Mouse (Mus musculus) cerebellum, adult 9-11 months (tissue): ENCODE data around the gene Ccdc92.
A peak's percentile ranks its signal among the peaks of the same experiment; 100 is the strongest.

Experiments
- DNase-seq: peaks from one replicate; pipeline ENCODE4 v3.0.0; 2022

Ccdc92 gene

GRCm38 (mm10) chr5:124862013-124862866 lies at the start of gene Ccdc92, which contains the start of gene Zfp664:
Ccdc92 (minus strand) TSS chr5:124862424.
Zfp664 (plus strand) TSS chr5:124862691.
- peak; percentile 97 for DNase-seq

DNA sequence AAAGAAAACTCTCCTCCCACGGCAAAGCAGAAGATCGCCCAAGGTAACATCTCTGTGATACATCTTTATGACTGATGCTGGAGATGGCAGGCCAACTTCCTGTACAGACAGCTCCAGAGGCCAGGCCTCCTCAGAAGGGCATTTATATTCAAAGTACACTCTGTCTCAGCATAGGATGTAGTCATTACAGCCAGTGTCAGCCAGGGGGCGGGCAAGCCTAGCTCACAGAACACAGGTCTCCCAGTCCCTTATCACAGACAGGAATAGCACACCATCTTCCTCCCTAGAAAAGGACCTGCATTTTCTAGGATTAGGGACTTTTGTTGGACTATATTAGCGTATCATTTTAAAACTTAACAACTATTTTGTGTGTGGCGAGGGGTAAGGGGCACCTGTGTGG lies 46.6 kb upstream of the Ccdc92 start:
- peak; percentile 68 for DNase-seq

- DNase-seq: no peak
These were observed 44.7 kb upstream of the Ccdc92 start for GRCm38 (mm10) chr5:124906890-124907289.

GRCm38 (mm10) chr5:124903852-124904251 lies 41.6 kb upstream of the Ccdc92 start:
- DNase-seq: no peak

DNA sequence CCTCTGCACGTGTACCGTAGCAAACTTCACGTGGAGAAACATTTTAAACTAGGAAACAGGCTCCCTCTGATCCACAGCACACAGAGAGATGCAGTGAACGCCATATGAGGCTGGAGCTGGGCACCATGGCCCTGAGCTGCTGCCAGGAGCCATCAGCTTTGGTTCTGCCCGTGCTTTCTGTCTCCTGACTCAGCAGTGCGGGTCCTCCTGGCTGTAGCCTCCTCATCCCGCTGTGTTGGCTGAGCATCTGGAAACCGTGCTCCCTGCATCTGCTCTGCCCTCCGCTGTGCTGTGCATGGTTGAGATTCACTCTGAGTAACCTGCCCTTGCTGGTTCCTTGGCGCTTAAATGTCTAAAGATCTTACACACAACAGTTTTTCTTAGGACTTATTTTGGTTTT lies 40.0 kb upstream of the Ccdc92 start:
- DNase-seq: no peak

DNA sequence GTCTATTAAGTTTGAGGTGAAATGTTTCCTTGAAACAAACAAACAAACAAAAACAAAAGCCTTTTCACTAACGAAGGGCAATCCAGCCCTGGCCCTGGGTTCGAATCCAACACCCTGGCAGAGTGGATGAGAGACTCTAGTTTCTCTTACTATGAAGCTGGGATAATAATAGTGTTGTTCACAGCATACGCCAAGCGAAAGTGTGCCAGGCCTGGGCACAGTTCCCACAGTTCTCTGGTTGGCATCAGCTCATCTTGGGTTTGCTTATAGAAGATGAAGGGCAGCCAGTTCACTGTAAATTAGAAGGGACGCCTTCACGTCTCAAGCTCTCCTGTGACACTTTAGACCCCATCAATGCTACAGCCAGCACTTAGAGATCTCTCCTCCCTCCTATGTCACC lies 39.5 kb upstream of the Ccdc92 start:
- DNase-seq: peak; percentile 75

DNA sequence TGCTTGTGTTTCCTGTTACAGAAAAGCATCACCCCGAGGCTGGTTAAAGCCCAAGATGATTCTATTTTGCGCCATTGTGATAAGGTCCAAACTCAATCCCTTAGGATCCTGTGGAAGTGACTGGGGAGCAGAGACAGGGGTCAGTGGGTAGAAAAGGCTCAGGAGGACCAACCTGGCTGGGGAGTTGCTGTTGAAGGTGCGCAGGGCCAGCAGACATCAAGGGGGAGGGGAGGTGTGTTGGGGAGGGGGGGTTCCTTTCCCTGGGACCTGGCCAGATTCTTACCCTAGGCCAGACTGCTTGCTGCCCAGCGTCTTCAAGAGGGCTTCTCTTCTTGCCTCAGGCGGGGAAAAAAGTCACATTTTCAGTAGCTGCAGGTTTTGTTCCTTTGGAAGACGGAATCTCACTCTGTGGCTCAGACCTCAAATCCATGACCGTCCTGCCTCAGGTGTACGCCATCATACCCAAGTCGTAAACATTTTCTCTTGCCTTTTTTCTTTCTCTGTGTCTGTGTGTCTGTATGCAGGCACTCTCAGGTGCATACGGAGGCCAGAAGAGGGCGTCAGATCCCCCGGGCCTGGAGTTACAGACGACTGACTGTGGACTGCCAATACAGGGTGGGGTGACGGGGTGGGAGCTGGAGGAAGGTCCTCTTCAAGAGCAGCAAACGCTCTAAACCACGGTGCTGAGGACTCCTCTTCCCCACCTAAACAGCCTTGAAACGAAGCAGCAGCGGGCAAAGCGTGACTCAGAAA lies 38.7 kb upstream of the Ccdc92 start:
- no peak for DNase-seq

DNA sequence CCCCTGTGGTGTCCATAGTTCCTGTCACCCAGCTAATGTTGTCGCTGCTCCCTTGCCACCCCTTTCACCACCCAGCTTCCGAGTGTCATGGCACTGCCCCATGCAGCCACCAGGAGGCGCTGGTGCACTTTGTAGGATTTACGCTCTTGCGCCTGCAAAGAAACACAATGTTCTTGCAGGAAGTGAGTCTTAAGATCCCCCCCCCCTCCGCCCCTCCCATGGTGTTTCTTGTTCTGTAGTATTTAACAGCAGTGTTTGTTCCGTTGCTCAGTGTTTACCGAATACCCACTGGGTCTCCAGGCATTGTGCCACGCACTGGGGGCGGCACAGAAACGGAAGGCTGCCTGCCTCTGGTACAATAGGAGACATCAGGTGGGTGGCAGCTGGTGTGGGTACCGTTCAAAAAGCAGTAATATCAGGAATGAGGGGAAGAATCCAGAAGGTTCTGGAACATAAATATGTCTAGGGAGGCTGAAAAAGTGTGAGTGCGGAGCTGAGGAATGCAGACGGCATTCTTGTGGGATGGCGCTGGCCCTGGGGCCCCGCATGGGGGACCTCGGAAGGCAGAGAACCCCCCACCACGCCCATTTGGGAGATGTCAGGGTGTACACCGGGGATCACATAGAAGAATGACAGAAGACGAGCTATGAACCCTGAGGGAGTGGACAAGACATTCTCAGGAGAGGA lies 37.9 kb upstream of the Ccdc92 start:
- peak; percentile 77 for DNase-seq

GRCm38 (mm10) chr5:124896135-124896534 lies 33.9 kb upstream of the Ccdc92 start:
- DNase-seq: no peak

- DNase-seq: no peak
These were observed 29.7 kb upstream of the Ccdc92 start for GRCm38 (mm10) chr5:124891921-124892370.

DNA sequence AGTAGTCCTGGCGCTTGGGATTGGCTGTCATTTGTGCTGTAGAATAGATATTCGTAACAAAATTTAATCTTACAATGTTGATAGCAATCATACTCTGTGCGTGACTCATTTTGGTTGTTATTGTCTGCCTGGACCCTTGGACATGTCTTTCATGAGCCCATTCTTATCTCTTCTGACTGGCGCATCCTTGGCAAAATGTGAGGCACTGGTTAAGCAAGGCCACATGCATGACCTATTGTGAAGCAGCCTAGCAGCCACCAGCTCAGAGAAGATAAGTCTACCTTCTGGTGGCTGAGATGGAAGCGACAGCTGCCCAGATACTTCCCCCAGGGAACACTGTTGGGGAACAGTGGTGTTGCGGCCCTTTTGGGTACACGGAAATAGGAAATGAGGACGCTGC lies 26.4 kb upstream of the Ccdc92 start:
- DNase-seq: no peak

- DNase-seq: peak; percentile 82
These were observed 21.7 kb upstream of the Ccdc92 start for GRCm38 (mm10) chr5:124883877-124884276.

DNA sequence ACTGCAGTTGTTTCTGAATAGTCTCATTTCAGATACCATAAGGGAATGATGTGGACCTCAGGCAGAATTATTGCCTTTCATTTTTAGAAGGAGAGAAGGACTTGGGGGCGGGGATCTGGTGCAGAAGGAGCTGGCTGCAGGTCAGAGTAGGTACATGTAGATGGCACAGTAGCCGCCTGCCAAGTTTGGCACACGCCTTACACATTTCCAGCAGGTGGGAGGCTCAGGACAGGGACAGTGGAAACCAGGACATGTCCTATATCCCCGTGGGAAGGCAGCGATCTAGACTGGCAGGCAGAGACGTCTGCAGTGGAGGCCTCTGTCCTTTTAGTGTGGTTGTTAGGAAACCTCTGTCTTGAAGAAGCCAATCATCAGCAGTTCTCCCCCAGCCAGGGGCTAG lies 17.6 kb upstream of the Ccdc92 start:
- peak; percentile 58 for DNase-seq

- no peak for DNase-seq
These were observed 17.0 kb upstream of the Ccdc92 start for GRCm38 (mm10) chr5:124879251-124879650.

DNA sequence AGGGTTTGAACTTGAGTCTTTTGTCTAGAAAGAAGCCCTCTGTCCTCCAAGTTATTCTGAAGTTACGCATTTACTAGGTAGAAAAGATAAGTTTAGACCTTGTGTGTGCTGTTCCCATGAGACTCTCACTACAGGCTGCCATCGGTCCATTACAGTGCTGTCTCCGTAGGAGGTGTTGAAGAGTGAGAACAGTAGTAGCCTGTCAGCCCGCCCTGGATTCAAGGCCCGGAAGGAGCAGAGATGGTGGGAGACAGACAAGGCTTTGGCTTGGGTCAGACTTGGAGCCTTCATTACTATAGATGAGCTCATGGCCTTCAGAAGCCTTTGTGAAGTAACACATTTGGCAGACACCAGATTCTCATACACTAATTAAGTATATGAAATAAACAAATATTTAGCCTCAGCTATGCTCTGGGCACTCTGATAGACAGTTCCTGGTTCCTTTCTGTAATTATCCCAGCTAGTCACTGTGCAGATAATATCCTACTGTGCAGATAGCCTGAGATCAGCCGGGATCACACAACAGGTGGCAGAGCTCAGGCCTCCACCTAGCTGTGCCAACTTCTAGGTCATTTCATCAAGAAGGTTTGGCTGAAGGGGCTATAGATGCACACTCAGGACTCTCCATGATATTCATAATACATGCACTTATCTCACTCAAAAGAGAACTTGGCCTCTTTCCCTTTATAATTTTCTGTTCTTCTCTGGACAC lies 11.8 kb upstream of the Ccdc92 start:
- no peak for DNase-seq

GRCm38 (mm10) chr5:124873096-124873495 lies 10.9 kb upstream of the Ccdc92 start:
- DNase-seq: no peak

- DNase-seq: no peak
These were observed 9.8 kb upstream of the Ccdc92 start for GRCm38 (mm10) chr5:124872033-124872432.

- DNase-seq: peak; percentile 77
These were observed 6.8 kb upstream of the Ccdc92 start for GRCm38 (mm10) chr5:124868981-124869380.

- DNase-seq: peak; percentile 71
These were observed 882 bp upstream of the Ccdc92 start for GRCm38 (mm10) chr5:124862871-124863741.

- peak; percentile 80 for DNase-seq
These were observed 761 bp downstream of the Ccdc92 start for GRCm38 (mm10) chr5:124861463-124861862.

DNA sequence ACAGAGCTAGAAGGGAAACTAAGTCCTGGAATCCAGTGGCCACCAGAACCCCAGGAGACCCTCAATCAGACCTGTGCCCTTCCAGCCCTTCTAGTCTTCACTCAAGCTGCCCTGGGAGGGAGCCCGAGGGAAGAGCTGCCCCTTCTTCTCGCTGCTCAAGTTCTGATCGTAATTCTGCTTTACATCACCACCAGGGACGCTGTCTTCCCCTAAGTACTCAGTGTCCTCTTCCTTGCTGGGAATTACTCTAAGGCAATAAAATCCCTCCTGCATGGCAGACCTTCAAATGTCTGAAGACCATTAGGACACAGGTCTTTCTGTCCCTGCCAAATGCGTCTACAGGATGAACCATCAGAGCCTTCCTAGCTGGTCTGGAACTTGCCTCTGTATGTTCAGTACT lies 2.2 kb downstream of the Ccdc92 start:
- no peak for DNase-seq

- no peak for DNase-seq
These were observed 8.0 kb downstream of the Ccdc92 start for GRCm38 (mm10) chr5:124854202-124854601.
